Mouse (Mus musculus) liver, postnatal 0 days (tissue): Measurements from ENCODE around the gene Esrra. TPM values are rescaled to one million over a fixed set of nuclear protein-coding genes. Genes with fewer than 3 reads are reported as not detected.
"Not testable (repeated sequence)": the region's sequence is repeated elsewhere in the genome, so short reads cannot be mapped to it uniquely, and the experiment has no call there.

Source experiments
- ATAC-seq: fragments of 200-750 bp; cut with Nextera tagmentation; 2 replicates; pipeline ENCODE4 v1.8.0; 2017; ENCODE audit warnings: mild to moderate bottlenecking, moderate library complexity
- DNase-seq: peaks from one replicate; pipeline ENCODE4 v3.0.0-alpha.2; 2016
- H3K27ac ChIP-seq: fragments of 300-500 bp; sonication (generic); 2 replicates; pipeline ENCODE4 v1.5.1; 2014; ENCODE audit warnings: antibody characterized with exemption, moderate library complexity, mild to moderate bottlenecking, low read depth
- H3K27me3 ChIP-seq: fragments of 300-500 bp; sonication (generic); 2 replicates; pipeline ENCODE4 v1.6.1; 2014; ENCODE audit warnings: low read length, control low read depth, mixed read lengths; ENCODE audit not compliant: insufficient read depth
- H3K36me3 ChIP-seq: fragments of 300-500 bp; sonication (generic); replicated peaks from 2 replicates; pipeline ENCODE4 v1.6.1; 2014; ENCODE audit warnings: mild to moderate bottlenecking, control low read depth, low read length, moderate library complexity, mixed read lengths; ENCODE audit not compliant: insufficient read depth
- H3K4me1 ChIP-seq: fragments of 300-500 bp; sonication (generic); 2 replicates; pipeline ENCODE4 v1.6.1; 2014; ENCODE audit warnings: antibody characterized with exemption, mild to moderate bottlenecking, control low read depth; ENCODE audit not compliant: insufficient read depth
- H3K4me2 ChIP-seq: fragments of 300-500 bp; sonication (generic); 2 replicates; pipeline ENCODE4 v1.6.1; 2014; ENCODE audit warnings: low read depth, mild to moderate bottlenecking, low read length, moderate library complexity, mixed read lengths
- H3K4me3 ChIP-seq: fragments of 300-500 bp; sonication (generic); 2 replicates; pipeline ENCODE4 v1.5.1; 2014; ENCODE audit warnings: low read depth, low read length
- H3K9ac ChIP-seq: fragments of 300-500 bp; sonication (generic); replicated peaks from 2 replicates; pipeline ENCODE4 v1.6.1; 2014; ENCODE audit warnings: mild to moderate bottlenecking, moderate library complexity
- H3K9me3 ChIP-seq: fragments of 300-500 bp; sonication (generic); 2 replicates; pipeline ENCODE4 v1.6.1; 2016; ENCODE audit warnings: mild to moderate bottlenecking, control low read depth, low read length, mixed read lengths
- CTCF ChIP-seq: sonication (generic); IDR thresholded peaks from 2 replicates; pipeline ENCODE4 v1.5.1; 2016; ENCODE audit warnings: antibody characterized with exemption, low read depth
- EP300 ChIP-seq: IDR thresholded peaks from 2 replicates; pipeline ENCODE4 v1.6.1; 2016; ENCODE audit warnings: antibody characterized with exemption, low read depth, mild to moderate bottlenecking
- WGBS: fragments of 180-500 bp; shearing (Covaris S2); extraction: QIAGEN DNeasy Blood & Tissue Kit; methylation state at CpG from one replicate; pipeline ENCODE4 v1.1.7; 2014; ENCODE audit not compliant: insufficient replicate concordance; 5-methylcytosine and 5-hydroxymethylcytosine counted together
- polyA plus RNA-seq: library from polyadenylated mRNA; unstranded; fragments of >200 nt; fragmentation: Nextera tagmentation; extraction: Ambion mirVana; gene quantifications from 2 replicates; pipeline ENCODE4 v1.2.1, GENCODE M21; 2015

Esrra gene
- polyA plus RNA-seq, 1 experiment from 2014 or later, result 8.2 TPM

DNA sequence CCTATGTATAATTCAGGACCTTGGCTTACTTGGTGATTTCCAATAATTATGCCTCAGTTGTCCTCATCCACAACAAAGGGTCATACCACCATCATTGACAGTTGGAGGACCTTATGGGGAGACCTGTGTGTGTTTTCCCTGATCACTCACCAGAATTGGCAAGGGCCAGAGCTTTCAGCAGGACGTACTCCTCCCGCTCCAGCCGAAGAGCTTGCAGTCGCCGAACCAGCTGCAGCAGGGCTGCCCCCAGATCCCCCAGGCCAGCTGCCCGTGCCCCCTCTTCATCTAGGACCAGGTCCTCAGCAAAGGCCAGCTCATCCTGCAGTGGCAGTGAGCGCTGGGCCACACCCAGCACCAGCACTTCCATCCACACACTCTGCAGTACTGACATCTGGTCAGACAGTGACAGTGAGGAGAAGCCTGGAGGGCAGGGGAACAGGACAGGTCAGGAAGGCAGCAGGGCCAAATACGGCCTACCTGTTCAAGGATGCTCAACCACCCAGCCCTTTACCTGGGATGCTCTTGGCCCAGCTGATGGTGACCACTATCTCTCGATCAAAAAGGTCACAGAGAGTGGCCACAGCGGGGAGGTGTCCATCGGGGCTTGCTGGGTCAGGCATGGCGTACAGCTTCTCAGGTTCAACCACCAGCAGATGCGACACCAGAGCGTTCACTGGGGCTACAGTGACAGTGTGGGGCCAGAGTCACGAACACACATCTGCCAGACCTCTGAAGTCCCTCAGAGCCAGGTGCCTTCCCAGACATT is 9.2 kb downstream of the Esrra start:
- WGBS, result 88% methylated on average over 15 of the region's 15 CpGs
- Histone ChIP-seq H3K9ac (no peak overlapping the region), H3K9me3 (no peaks in the 10 kb centered on the region), H3K4me3 (no peak overlapping the region), H3K36me3 (peaks cover 35% of the 10 kb centered on the region), H3K27me3 (no peaks in the 10 kb centered on the region), H3K4me1 (peaks cover 17% of the 10 kb centered on the region), H3K4me2 (no peak overlapping the region), H3K27ac (no peak overlapping the region)
- ATAC-seq, result no peak
- TF ChIP-seq CTCF (no peak), EP300 (no peak)
- DNase-seq, result no peak

DNA sequence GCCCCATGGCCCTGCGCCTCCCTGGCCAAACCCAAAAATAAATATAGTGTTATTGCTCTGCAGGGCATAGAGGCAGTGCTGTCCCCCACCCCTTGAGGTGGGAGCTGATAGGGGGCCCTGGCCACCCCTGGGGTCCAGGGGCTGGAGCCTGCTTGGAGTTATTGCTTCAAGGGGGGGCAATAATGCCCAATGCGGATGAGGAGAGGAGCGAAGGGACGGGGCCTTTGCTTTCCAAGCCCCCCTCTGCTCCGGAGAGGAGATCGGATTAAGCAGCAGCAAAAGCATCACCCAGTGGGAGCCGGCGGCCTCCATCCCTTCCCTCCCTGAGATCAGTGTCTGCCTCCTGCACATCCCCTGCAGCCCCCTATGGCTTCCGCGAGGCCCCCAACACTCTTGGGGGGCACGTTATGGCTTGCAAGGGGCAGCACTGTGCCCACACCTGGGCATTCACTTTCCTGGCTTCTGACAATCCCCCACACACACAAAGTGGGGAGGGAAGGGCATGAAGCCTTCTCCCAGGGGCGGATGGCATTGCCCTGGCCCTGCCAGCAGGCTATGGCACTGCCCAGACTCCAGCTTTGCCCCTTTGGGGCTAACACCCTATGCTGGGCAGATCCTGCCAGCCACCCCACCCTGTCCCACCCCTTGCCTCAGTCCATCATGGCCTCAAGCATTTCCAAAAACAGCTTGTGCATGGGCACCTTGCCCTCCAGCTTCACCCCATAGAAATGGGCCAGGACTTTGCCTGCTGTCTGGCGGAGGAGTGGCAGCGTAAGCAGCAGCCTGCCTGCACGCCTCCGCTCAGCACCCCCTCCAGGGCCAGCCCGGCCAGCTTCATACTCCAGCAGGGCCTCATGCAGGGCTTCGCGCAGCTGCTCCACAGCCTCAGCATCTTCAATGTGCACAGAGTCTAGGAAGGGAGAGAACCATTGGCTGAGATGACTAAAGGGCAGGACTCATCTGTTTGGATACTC is 10.2 kb downstream of the Esrra start:
- peak overlapping the region; percentile 87 for H3K4me2 ChIP-seq
- H3K4me1 ChIP-seq, result peaks cover 18% of the 10 kb centered on the region
- H3K9me3 ChIP-seq, result no peaks in the 10 kb centered on the region
- TF ChIP-seq EP300, result no peak
- TF ChIP-seq CTCF, result no peak
- DNase-seq (no peak), ATAC-seq (no peak)
- peaks cover 44% of the 10 kb centered on the region for H3K36me3 ChIP-seq
- peak overlapping the region; percentile 51 for H3K9ac ChIP-seq
- H3K27me3 ChIP-seq, result no peaks in the 10 kb centered on the region
- WGBS, result 83% methylated on average over 19 of the region's 19 CpGs
- H3K4me3 ChIP-seq, result peak overlapping the region; percentile 70
- H3K27ac ChIP-seq, result peak overlapping the region; percentile 16; the same call in 1 of the 2 replicates

DNA sequence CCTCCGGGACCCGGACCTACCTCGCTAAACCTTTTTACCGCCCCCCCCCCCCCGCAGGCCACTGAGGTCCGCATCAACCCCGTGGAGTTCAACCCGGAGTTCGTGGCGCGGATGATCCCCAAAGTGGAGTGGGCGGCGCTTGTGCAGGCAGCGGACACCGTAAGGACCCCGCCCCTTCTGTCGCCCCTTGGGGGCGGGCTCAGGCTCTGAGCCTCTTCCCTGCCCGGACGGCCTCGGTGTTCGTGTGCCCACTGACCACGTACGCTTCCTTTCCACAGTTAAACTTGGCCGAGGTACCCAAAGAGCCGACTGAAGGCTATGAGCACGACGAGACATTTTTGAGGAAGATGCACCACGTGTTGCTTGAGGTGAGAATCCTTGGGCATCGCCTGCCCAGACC is 11.3 kb downstream of the Esrra start:
- Histone ChIP-seq H3K4me1 (peaks cover 18% of the 10 kb centered on the region), H3K36me3 (peaks cover 53% of the 10 kb centered on the region), H3K9ac (peak overlapping the region; percentile 73), H3K4me3 (peak overlapping the region; percentile 70), H3K4me2 (peak overlapping the region; percentile 87), H3K27ac (peak overlapping the region; percentile 98)
- peak; percentile 22 for ATAC-seq
- H3K27me3 ChIP-seq, H3K9me3 ChIP-seq: not testable (repeated sequence)
- under 1% methylated on average over 23 of the region's 30 CpGs for WGBS
- peak; percentile 67 for DNase-seq

DNA sequence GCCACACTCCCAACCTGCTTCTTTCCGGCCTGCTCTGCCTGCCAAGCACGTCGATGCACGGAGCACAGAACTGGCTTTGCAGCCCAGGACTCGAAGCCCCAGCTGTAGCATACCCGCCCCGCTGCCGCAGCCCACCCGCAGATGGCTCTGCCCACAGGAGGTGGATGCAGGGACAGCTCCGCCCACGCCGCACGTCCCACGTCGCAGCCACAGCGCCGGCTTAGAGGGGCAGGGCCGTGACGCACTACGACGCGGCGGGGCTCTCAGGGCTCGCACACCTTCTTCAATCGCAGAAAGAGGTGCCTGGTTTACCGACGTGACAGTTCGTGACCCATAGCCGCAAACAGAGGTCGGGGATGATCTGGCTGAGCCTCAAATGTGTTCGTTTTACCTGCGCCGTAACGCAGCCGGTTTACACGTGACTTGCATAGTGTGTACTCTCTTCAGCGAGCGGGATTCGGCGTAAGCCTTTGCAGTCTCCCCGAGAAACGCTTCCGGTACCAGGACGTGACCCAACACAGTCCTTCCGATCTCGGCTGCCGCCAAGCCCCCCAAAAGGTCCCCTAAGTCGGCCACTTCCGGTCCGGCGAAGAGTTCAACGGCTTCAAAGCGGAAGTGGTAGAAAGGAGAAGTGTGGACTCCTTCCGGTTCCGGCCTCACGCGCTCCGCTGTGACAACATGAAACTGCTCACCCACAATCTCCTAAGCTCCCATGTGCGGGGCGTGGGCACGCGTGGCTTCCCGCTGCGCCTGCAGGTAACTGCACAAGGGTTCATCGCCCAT is 11.9 kb downstream of the Esrra start, which contains the start of the genes Trmt112 and Prdx5:
Gene Trmt112, plus strand, starts transcription at position 192 of the 783 bp plus-strand sequence.
Gene Prdx5, minus strand, starts transcription at position 600 of the 783 bp plus-strand sequence.
- H3K4me3 ChIP-seq, result peak within 1 kb of the TSS; percentile 70
- ATAC-seq, result peak; percentile 89
- under 1% methylated on average over 65 of the region's 65 CpGs for WGBS
- H3K27me3 ChIP-seq, result no peaks in the 10 kb centered on the region
- peaks cover 18% of the 10 kb centered on the region for H3K4me1 ChIP-seq
- TF ChIP-seq EP300 (peak; percentile 71), CTCF (peak; percentile 35)
- peaks cover 55% of the 10 kb centered on the region for H3K36me3 ChIP-seq
- DNase-seq, result peak; percentile 93
- H3K9me3 ChIP-seq, result no peaks in the 10 kb centered on the region
- peak within 1 kb of the TSS; percentile 87 for H3K4me2 ChIP-seq
- peak within 1 kb of the TSS; percentile 73 for H3K9ac ChIP-seq
- H3K27ac ChIP-seq, result peak within 1 kb of the TSS; percentile 98

DNA sequence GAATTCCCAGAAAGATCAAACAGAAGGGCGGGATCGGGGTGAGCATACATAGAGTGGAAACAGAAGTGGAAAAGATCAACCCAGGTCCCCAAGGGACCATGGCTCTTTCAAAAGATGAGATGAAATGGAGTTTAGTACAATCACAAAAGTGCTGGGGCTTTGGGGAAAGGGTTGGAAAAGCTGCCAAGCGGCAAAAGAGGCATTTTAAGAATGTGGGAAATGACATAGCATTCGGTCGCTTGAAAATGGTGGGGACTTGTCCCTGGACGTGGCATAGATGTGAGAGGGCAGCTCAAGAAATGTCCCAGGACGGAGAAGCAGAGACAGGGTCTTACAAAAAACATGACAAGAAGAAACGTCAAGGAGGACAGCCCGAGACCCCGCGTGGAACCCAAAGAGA is 12.6 kb downstream of the Esrra start:
- peaks cover 51% of the 10 kb centered on the region for H3K36me3 ChIP-seq
- 6% methylated on average over 11 of the region's 11 CpGs for WGBS
- ATAC-seq, result no peak

More for the DNA sequence above, 12.6 kb downstream of the Esrra start:
- H3K4me2 ChIP-seq, result peak overlapping the region; percentile 87
- H3K9me3 ChIP-seq, result no peaks in the 10 kb centered on the region
- peak overlapping the region; percentile 70 for H3K4me3 ChIP-seq
- TF ChIP-seq CTCF (no peak), EP300 (no peak)
- peak overlapping the region; percentile 98 for H3K27ac ChIP-seq
- no peaks in the 10 kb centered on the region for H3K27me3 ChIP-seq
- no peak for DNase-seq
- H3K4me1 ChIP-seq, result peaks cover 18% of the 10 kb centered on the region
- peak overlapping the region; percentile 73 for H3K9ac ChIP-seq
